Mouse (Mus musculus): ENCODE data around the gene B3galnt1. TPM values are rescaled to one million over a fixed set of nuclear protein-coding genes. Genes with fewer than 3 reads are reported as not detected.
A peak's percentile ranks its signal among the peaks of the same experiment; 100 is the strongest.

The B3galnt1 gene
- total RNA-seq (2021), result 1 to 10 TPM; 1.9 to 2.1 TPM

GRCm38 (mm10) chr3:69598261-69599165 lies at the start of gene B3galnt1:
Gene B3galnt1, minus strand, starts transcription at chr3:69598960.
- peak; percentile 20 for DNase-seq (ENCODE audit: low spot score)
- intact Hi-C loops (cut with DNase I), result no loop called here

DNA sequence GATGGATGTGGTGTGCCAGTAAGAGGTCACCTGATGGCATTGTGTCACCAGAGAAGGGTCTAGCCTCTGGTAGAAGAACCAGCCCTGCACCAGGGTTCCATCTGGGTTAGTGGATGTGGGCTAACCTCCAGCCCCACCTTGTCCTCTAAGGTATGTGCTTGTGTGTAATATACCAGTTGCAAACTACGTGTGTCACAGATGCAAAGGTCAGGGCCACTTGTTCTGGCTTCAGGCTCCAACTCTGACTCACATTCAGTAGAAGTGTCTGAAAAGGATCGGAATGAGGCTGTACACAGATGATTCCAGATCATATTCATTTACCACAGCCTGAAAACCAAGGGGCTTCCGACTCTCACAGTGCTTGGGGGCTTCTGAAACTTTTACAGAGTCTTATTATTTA lies 35.8 kb upstream of the B3galnt1 start:
- intact Hi-C loops (cut with DNase I), result no loop called here
- DNase-seq (ENCODE audit: low spot score), result no peak

- no peak for DNase-seq (ENCODE audit: low spot score)
- intact Hi-C loops (cut with DNase I), result no loop called here
These were observed 35.1 kb upstream of the B3galnt1 start for GRCm38 (mm10) chr3:69633706-69634420.

GRCm38 (mm10) chr3:69626963-69627590 lies 28.3 kb upstream of the B3galnt1 start:
- DNase-seq (ENCODE audit: low spot score), result no peak
- intact Hi-C loops (cut with DNase I), result no loop called here

DNA sequence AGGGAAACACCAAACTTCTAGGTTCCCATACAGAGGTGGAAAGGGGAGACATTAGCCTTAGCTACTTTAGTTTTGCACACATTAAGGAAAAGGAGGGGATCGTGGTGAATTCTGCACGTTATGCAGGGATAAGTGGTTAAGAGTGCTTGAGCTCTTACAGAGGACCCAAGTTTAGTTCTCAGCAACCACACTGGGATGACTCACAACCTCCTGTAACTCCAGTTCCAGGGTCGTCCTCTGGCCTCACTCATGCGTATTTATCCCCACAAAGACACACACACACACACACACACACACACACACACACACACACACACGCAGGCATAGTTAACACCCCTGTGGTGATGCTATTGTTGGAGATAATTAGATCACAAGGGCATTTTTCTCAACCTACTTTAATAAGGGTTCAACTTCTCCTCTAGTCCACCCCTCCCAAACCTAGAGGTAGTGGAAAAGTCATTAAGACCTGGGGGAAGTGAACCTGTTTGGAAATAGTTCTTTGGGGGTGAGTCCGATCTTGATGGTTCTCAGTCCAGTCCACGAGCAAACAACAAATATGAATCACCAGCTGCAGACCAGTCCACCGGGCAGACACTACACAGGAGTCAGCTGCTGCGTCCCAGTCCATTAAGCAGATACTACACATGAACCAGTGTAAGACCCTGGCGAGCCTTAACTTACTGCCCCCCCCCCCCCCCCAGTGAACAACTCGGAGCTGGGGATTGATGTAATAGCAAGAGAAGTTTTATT lies 27.6 kb upstream of the B3galnt1 start:
- intact Hi-C loops (cut with DNase I), result no loop called here
- no peak for DNase-seq (ENCODE audit: low spot score)

- intact Hi-C loops (cut with DNase I), result no loop called here
- no peak for DNase-seq (ENCODE audit: low spot score)
These were observed 25.4 kb upstream of the B3galnt1 start for GRCm38 (mm10) chr3:69624182-69624581.

- intact Hi-C loops (cut with DNase I), result no loop called here
- no peak for DNase-seq (ENCODE audit: low spot score)
These were observed 9.1 kb upstream of the B3galnt1 start for GRCm38 (mm10) chr3:69607909-69608308.

DNA sequence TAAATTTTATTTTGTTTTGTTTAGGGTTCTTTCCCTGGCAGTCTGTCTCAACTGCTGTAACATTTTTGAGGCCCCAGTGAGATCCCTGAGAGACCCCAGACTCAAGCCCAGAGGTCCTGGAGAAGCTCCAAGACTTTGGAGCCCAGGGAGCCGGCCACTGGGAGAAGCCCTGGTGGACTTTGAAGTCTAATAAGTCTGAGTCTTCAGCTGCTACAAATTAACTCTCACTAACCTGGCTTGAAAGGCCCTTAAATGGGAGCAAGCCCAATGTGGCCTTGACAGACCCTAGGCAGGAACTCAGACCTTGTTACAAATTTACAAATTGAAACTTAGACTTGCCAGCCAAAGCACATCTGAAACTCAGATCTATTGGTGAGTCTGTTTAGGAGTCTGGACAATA lies 8.7 kb upstream of the B3galnt1 start:
- intact Hi-C loops (cut with DNase I), result no loop called here
- DNase-seq (ENCODE audit: low spot score), result no peak

DNA sequence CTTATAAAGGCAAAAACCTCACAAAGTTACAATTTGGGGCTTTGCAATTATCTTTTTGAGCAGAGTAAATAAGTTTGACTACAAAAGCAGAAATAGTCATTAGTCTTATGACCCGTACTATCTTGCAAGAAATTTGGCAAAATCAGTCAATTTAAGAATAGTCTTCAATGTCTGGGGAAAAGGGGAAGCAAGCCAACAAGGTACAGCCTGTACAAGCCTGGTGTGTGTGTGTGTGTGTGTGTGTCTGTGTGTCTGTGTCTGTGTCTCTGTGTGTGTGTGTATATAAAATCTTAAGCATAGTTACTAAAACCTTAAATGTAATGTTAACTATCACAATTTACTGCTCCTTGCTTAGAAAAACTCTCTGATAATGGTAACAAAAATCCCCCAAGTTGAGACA lies 8.2 kb upstream of the B3galnt1 start:
- intact Hi-C loops (cut with DNase I), result no loop called here
- no peak for DNase-seq (ENCODE audit: low spot score)

- intact Hi-C loops (cut with DNase I), result no loop called here
- no peak for DNase-seq (ENCODE audit: low spot score)
These were observed 373 bp upstream of the B3galnt1 start for GRCm38 (mm10) chr3:69599166-69599500.

DNA sequence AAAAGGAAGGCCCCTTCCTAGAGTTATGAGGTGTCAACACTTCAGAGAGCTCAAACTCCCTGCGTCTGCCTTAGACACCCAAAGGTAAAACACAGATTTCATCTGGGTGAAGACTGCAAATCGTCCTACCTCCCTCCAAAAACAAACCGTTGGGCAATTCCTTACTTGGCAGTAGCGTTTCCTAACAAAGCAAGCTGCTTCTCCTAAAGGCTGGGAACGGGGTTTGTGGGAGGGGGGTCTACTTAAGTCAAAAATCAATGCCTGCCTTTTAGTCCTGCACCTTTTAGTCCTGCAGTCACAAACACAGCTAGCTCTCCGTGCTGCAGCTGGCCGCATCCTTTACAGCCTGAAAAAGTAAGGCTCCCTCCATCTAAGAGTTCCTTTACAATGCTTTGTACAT lies 944 bp downstream of the B3galnt1 start:
- DNase-seq (ENCODE audit: low spot score), result no peak
- intact Hi-C loops (cut with DNase I), result no loop called here

DNA sequence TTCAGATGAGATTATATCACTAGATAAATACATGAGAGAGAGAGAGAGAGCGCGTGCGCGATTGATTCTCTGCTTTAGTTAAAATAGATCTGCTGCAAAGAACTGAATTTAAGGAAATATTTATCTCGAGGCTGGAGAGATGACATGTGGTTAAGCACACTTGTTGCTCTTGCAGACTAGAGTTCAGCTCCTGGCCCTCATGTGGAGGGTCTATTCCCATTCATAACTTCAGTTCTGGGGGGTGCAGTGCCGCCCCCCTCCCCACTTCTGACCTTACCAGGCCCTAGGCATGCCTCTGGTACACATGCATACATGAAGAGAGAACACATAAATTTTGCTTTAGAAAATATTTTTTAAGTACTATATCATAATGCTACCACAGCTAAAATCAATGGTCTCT lies 1.5 kb downstream of the B3galnt1 start:
- intact Hi-C loops (cut with DNase I), result no loop called here

DNA sequence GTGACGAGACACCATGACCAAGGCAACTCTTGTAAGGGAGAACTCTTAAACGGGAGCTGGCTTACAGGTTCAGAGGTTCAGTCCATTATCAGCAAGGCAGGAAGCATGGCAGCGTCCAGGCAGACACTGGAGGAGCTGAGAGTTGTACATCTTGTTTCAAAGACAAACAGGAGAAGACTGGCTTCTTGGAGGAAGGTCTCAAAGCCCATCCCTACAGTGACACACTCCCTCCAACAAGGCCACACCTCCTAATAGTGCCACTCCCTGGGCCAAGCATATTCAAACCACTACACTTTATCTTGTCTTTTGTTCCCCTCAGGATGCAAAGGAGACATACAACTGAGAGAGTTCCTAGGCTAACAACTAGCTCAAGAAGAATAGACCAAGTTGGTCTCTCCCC lies 2.6 kb downstream of the B3galnt1 start:
- intact Hi-C loops (cut with DNase I), result no loop called here
- DNase-seq (ENCODE audit: low spot score), result no peak

More for the DNA sequence above, 1.5 kb downstream of the B3galnt1 start:
- no peak for DNase-seq (ENCODE audit: low spot score)

DNA sequence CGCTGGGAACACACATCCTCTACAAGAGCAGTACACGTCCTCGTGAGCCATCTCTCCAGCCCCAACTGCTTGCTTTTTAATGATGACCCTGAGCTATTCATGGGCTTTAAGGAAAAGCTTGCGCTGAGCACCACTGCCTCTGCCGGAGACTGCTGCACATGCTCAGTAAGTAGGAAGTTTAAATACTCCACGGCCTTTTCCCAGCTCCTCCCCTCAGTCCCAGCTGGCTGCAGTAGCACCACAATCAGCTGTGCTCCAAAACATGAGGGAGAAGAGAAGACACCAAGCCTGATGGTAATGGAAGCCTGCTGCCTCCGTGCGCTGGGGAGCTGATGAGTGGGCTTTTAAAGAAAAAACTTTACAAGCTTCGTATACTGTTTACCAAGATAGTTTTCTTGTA lies 4.7 kb downstream of the B3galnt1 start:
- DNase-seq (ENCODE audit: low spot score), result no peak
- intact Hi-C loops (cut with DNase I), result no loop called here

GRCm38 (mm10) chr3:69593426-69593825 lies 5.3 kb downstream of the B3galnt1 start:
- DNase-seq (ENCODE audit: low spot score), result no peak
- intact Hi-C loops (cut with DNase I), result no loop called here

GRCm38 (mm10) chr3:69588101-69588760 lies 10.5 kb downstream of the B3galnt1 start:
- DNase-seq (ENCODE audit: low spot score), result no peak
- intact Hi-C loops (cut with DNase I), result no loop called here

DNA sequence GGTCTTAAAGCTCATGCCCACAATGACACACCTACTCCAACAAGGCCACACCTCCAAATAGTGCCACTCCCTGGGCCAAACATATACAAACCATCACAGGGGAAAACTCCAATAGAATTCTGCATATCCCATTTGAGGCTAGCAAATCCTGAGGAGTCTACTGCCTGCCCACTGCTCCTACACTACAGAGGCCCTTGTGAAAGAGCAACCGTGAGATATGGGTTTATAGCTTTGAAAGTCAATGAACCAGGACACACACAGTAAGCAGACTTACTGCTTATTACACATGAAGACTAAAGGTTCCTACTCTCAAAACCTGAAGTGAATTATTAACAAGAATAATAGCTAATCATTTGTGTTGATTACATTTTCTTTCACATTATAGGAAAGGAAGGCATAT lies 15.0 kb downstream of the B3galnt1 start:
- no peak for DNase-seq (ENCODE audit: low spot score)
- intact Hi-C loops (cut with DNase I), result no loop called here

DNA sequence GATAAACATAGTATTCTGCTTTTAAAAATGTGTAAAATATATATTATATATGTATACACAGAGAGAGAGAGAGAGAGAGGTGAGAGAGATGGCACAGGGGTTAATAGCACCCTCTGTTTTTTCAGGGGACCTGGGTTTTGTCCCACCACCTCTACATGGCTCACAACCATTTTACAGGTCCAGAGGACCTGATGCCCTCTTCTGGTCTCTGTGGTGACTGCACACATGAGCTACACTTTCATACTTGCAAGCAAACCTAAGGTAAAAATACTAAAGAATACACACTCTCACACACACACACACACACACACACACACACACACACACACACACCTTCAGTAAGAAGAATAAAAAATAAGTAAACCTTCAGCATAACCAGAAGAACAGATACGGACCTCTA lies 20.0 kb downstream of the B3galnt1 start:
- no peak for DNase-seq (ENCODE audit: low spot score)

DNA sequence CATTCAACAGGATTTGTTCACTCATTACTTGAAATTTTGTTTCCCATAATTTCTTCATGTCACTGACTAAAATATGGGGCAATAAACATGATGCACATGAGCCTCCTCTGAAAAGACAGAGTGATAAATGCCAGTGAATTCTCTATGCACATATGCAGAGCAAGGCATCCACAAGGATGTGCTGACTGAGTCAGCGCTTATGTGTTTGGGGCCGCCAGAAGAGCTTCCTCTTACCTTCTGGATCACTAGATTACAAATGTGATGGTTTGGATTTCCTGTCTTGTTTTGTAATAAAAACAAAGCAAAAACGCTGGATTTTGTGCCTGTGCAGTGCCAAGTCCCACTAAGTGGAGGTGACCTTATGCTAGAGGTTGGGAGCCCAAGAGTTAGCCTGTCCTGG lies 22.0 kb downstream of the B3galnt1 start:
- no peak for DNase-seq (ENCODE audit: low spot score)
- intact Hi-C loops (cut with DNase I), result no loop called here

More for the DNA sequence above, 20.0 kb downstream of the B3galnt1 start:
- intact Hi-C loops (cut with DNase I), result no loop called here

- intact Hi-C loops (cut with DNase I), result no loop called here
- DNase-seq (ENCODE audit: low spot score), result no peak
These were observed 23.2 kb downstream of the B3galnt1 start for GRCm38 (mm10) chr3:69575577-69575976.

All from heart, postnatal 25 days (tissue).